Mouse (Mus musculus): Measurements from ENCODE around the gene 1700029J07Rik. TPM values are rescaled to one million over a fixed set of nuclear protein-coding genes. Genes with fewer than 3 reads are reported as not detected.

The 1700029J07Rik gene
- polyA plus RNA-seq, 1 experiment from 2014 or later = 3.3 TPM

GRCm38 (mm10) chr8:45973988-45974505 is 1.0 kb downstream of the 1700029J07Rik start:
- ATAC-seq (replicated peaks; ENCODE audit: low FRiP score, low read depth) (no peak), DNase-seq (ENCODE audit: low spot score) (no peak)
- Histone ChIP-seq H3K4me1 (replicated peaks; ENCODE audit: insufficient read depth, low read length) (0 out of 2 replicates have a peak, but pooled peaks cover 3% of the 10 kb centered on the region), H3K27ac (no peak overlapping the region), H3K4me3 (replicated peaks; ENCODE audit: low read depth, low read length) (no peak overlapping the region), H3K36me3 (ENCODE audit: insufficient read depth, low read length) (0 out of 2 replicates have a peak, but pooled peaks cover 4% of the 10 kb centered on the region), H3K27me3 (ENCODE audit: insufficient read depth, low read length) (no peaks in the 10 kb centered on the region), H3K9me3 (replicated peaks; ENCODE audit: low read length) (no peaks in the 10 kb centered on the region), H3K4me2 (ENCODE audit: low read length) (peak overlapping the region; percentile 83), H3K9ac (ENCODE audit: low read depth, low read length) (no peak overlapping the region)
- no peak for TF ChIP-seq CTCF (IDR thresholded peaks at IDR 0.05; ENCODE audit: low read depth)
- WGBS = 58% methylated on average over 8 of the region's 8 CpGs

DNA sequence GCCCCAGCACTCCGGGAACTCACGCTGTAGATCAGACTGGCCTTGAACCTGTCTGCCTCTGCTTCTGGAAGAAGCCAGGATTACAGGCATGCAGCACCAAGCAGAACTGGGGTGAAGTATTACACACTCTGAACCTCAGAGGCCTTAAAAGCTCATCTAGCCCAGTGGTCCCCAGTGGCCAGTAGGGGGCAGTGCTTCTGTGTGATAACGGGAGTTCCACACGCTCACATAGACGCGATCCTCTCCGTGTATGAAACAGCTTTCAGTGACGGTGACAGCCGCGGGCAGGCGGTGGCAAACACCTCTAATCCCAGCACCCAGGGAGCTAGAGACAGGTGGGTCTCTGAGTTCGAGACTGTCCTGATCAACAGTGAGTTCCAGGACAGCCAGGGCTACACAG is 4.2 kb downstream of the 1700029J07Rik start:
- Histone ChIP-seq H3K9me3 (replicated peaks; ENCODE audit: low read length) (no peaks in the 10 kb centered on the region), H3K4me2 (ENCODE audit: low read length) (no peak overlapping the region), H3K27ac (no peak overlapping the region), H3K9ac (ENCODE audit: low read depth, low read length) (no peak overlapping the region), H3K4me3 (replicated peaks; ENCODE audit: low read depth, low read length) (no peak overlapping the region), H3K36me3 (ENCODE audit: insufficient read depth, low read length) (no peaks in the 10 kb centered on the region), H3K4me1 (replicated peaks; ENCODE audit: insufficient read depth, low read length) (no peaks in the 10 kb centered on the region), H3K27me3 (ENCODE audit: insufficient read depth, low read length) (no peaks in the 10 kb centered on the region)
- DNase-seq (ENCODE audit: low spot score) (no peak), ATAC-seq (replicated peaks; ENCODE audit: low FRiP score, low read depth) (no peak)
- WGBS = 95% methylated on average over 12 of the region's 12 CpGs
- TF ChIP-seq CTCF (IDR thresholded peaks at IDR 0.05; ENCODE audit: low read depth) = peak; percentile 18; the same call in 1 of the 2 replicates

DNA sequence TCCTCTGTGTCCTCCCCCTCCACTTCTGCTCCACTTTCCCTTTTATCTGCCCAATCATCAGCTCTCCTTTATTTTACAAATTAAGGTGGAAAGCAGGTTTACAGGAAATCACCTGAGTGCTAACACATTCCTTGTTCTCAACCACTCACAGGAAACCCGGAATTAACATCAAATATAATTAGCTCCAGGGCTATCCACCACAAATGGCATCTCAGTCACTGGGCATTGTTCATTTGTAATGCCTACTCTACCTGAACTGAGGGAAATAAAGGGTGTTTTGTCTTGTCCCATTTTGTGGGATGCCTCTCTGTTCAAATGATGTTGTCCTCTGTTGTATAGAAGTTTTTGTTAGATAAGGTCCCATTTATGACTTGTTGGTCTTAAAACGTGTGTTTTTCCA is 24.4 kb downstream of the 1700029J07Rik start:
- no peaks in the 10 kb centered on the region for H3K36me3 ChIP-seq (ENCODE audit: insufficient read depth, low read length)
- no peak for TF ChIP-seq CTCF (IDR thresholded peaks at IDR 0.05; ENCODE audit: low read depth)
- H3K27me3 ChIP-seq (ENCODE audit: insufficient read depth, low read length) = no peaks in the 10 kb centered on the region
- 35% methylated on average over 2 of the region's 2 CpGs for WGBS
- H3K9me3 ChIP-seq (replicated peaks; ENCODE audit: low read length) = no peaks in the 10 kb centered on the region
- H3K4me2 ChIP-seq (ENCODE audit: low read length) = no peak overlapping the region
- no peak overlapping the region for H3K4me3 ChIP-seq (replicated peaks; ENCODE audit: low read depth, low read length)
- H3K9ac ChIP-seq (ENCODE audit: low read depth, low read length) = no peak overlapping the region
- H3K4me1 ChIP-seq (replicated peaks; ENCODE audit: insufficient read depth, low read length) = no peaks in the 10 kb centered on the region
- ATAC-seq (replicated peaks; ENCODE audit: low FRiP score, low read depth) (no peak), DNase-seq (ENCODE audit: low spot score) (no peak)
- no peak overlapping the region for H3K27ac ChIP-seq

DNA sequence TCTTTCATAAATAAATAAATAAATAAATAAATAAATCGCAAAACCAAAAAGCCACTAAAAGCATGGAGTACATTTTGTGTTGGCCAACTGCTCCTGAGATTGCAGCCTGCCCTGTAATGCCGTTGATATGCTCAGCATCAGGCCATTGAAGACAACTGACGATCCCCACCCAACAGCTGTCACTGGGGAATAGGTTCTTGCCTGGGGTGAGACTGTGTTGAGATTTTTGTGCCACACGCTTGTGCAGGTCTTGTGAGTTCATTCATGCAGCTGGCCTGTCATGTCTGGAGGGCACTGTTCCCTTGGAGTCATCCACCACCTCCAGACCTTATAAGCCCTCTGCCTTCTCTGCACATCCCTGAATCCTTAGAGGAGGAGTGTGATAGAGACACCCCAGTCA is 28.8 kb downstream of the 1700029J07Rik start:
- DNase-seq (ENCODE audit: low spot score) = no peak
- no peak for TF ChIP-seq CTCF (IDR thresholded peaks at IDR 0.05; ENCODE audit: low read depth)
- Histone ChIP-seq H3K27me3 (ENCODE audit: insufficient read depth, low read length) (no peaks in the 10 kb centered on the region), H3K4me3 (replicated peaks; ENCODE audit: low read depth, low read length) (no peak overlapping the region), H3K9me3 (replicated peaks; ENCODE audit: low read length) (no peaks in the 10 kb centered on the region), H3K4me2 (ENCODE audit: low read length) (no peak overlapping the region), H3K27ac (no peak overlapping the region), H3K4me1 (replicated peaks; ENCODE audit: insufficient read depth, low read length) (no peaks in the 10 kb centered on the region), H3K36me3 (ENCODE audit: insufficient read depth, low read length) (no peaks in the 10 kb centered on the region), H3K9ac (ENCODE audit: low read depth, low read length) (no peak overlapping the region)
- ATAC-seq (replicated peaks; ENCODE audit: low FRiP score, low read depth) = no peak
- WGBS = 92% methylated on average over 4 of the region's 4 CpGs

- no peak overlapping the region for H3K27ac ChIP-seq
- no peaks in the 10 kb centered on the region for H3K4me1 ChIP-seq (replicated peaks; ENCODE audit: insufficient read depth, low read length)
- H3K4me3 ChIP-seq (replicated peaks; ENCODE audit: low read depth, low read length) = no peak overlapping the region
- H3K9me3 ChIP-seq (replicated peaks; ENCODE audit: low read length) = no peaks in the 10 kb centered on the region
- DNase-seq (ENCODE audit: low spot score) = no peak
- H3K9ac ChIP-seq (ENCODE audit: low read depth, low read length) = no peak overlapping the region
- no peaks in the 10 kb centered on the region for H3K27me3 ChIP-seq (ENCODE audit: insufficient read depth, low read length)
- H3K36me3 ChIP-seq (ENCODE audit: insufficient read depth, low read length) = no peaks in the 10 kb centered on the region
- WGBS = 92% methylated on average over 9 of the region's 9 CpGs
- H3K4me2 ChIP-seq (ENCODE audit: low read length) = no peak overlapping the region
- ATAC-seq (replicated peaks; ENCODE audit: low FRiP score, low read depth) = no peak
- no peak for TF ChIP-seq CTCF (IDR thresholded peaks at IDR 0.05; ENCODE audit: low read depth)
These were observed 38.1 kb downstream of the 1700029J07Rik start for GRCm38 (mm10) chr8:45936986-45937385.

DNA sequence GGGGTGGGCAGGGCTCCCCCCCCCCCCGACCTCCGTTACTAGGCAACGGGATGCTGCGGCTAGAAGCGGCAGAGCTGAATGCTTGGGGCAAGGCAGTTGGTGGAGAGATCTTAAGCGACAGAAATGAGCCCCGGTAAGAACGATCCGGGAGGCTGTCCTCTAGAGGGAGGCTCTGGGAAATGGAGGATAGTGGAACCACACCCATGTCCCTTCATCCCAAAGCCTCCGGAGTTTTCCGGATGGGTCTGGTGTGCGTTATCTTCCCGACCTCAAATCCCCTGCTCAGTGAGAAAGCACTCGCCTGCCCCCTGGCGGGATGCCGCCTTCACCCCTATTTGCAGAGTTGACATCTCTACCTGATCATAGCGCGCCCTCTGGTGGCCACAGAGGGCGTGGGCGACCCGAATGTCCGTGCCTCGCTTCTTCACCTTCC is 40.5 kb downstream of the 1700029J07Rik start, which contains the start of gene Ccdc110:
TSS of gene Ccdc110 (plus strand) at position 38 of the 433 bp plus-strand sequence.
- 5% methylated on average over 23 of the region's 23 CpGs for WGBS
- DNase-seq (ENCODE audit: low spot score) (peak; percentile 94), ATAC-seq (replicated peaks; ENCODE audit: low FRiP score, low read depth) (peak; percentile 84)
- Histone ChIP-seq H3K36me3 (ENCODE audit: insufficient read depth, low read length) (no peaks in the 10 kb centered on the region), H3K4me2 (ENCODE audit: low read length) (peak within 1 kb of the TSS; percentile 34; the same call in 1 of the 2 replicates), H3K27me3 (ENCODE audit: insufficient read depth, low read length) (no peaks in the 10 kb centered on the region), H3K9ac (ENCODE audit: low read depth, low read length) (no peak within 1 kb of the TSS), H3K4me1 (replicated peaks; ENCODE audit: insufficient read depth, low read length) (no peaks in the 10 kb centered on the region), H3K9me3 (replicated peaks; ENCODE audit: low read length) (no peaks in the 10 kb centered on the region), H3K27ac (no peak within 1 kb of the TSS), H3K4me3 (replicated peaks; ENCODE audit: low read depth, low read length) (no peak within 1 kb of the TSS)
- peak; percentile 100 for TF ChIP-seq CTCF (IDR thresholded peaks at IDR 0.05; ENCODE audit: low read depth)

DNA sequence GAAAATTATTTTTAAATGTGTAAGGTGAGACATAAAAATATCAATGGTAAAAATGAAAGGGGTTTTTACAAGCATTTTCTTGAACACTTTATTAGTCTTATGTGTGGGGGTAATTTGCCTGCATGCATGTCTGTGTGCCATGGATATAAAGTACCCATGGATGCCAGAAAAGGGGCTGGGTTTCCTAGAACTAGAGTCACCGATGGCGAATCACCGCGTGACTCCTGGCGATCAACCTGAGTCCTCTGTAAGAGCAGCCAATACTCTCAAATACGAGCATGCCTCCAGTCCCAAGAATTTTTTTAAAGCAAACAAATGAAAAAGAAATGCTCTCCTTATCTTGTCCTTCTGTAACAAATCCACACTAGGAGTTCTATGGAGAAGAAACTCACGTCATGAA is 52.9 kb downstream of the 1700029J07Rik start:
- H3K4me1 ChIP-seq (replicated peaks; ENCODE audit: insufficient read depth, low read length) = no peaks in the 10 kb centered on the region
- H3K27me3 ChIP-seq (ENCODE audit: insufficient read depth, low read length) = no peaks in the 10 kb centered on the region
- DNase-seq (ENCODE audit: low spot score) (no peak), ATAC-seq (replicated peaks; ENCODE audit: low FRiP score, low read depth) (no peak)
- H3K4me3 ChIP-seq (replicated peaks; ENCODE audit: low read depth, low read length) = no peak overlapping the region
- no peak overlapping the region for H3K27ac ChIP-seq
- H3K9me3 ChIP-seq (replicated peaks; ENCODE audit: low read length) = no peaks in the 10 kb centered on the region
- H3K36me3 ChIP-seq (ENCODE audit: insufficient read depth, low read length) = no peaks in the 10 kb centered on the region
- H3K4me2 ChIP-seq (ENCODE audit: low read length) = no peak overlapping the region
- no peak overlapping the region for H3K9ac ChIP-seq (ENCODE audit: low read depth, low read length)
- no peak for TF ChIP-seq CTCF (IDR thresholded peaks at IDR 0.05; ENCODE audit: low read depth)
- 93% methylated on average over 7 of the region's 7 CpGs for WGBS

Measured in kidney, postnatal 0 days (tissue).